Mouse (Mus musculus): ENCODE results near the gene Fstl1. TPM values are rescaled to one million over a fixed set of nuclear protein-coding genes. Genes with fewer than 3 reads are reported as not detected.
A peak's percentile ranks its signal among the peaks of the same experiment; 100 is the strongest.

Gene Fstl1
- polyA plus RNA-seq, 1 experiment from 2014 or later = 271 TPM

DNA sequence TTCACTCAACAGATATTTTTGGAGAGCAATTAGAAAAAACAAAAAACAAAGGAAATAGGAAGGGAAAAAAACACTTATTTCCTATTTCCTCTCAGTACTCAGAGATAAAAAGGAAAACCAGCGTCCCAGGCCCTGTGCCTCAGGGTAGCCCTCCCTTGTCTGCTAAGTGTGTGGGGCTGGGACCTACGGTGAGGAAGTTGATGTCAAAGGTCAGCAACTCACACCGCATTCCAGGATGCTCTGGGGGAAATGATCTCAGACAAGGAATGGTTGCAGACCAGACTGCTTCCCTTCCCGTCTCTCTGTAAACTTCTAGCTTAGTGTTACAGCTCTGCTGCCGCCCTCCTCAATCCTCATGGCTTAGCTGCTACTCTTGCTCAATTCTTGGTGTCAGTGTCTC lies 74.7 kb downstream of the Fstl1 start:
- Histone ChIP-seq H3K36me3 (ENCODE audit: control insufficient read depth, insufficient read depth, low read length) (no peaks in the 10 kb centered on the region), H3K4me3 (ENCODE audit: low read depth, low read length) (no peak overlapping the region), H3K27me3 (ENCODE audit: control insufficient read depth, insufficient read depth, low read length) (no peaks in the 10 kb centered on the region), H3K4me1 (replicated peaks; ENCODE audit: control insufficient read depth, insufficient read depth, low read length) (no peaks in the 10 kb centered on the region), H3K9ac (ENCODE audit: low read depth, low read length) (no peak overlapping the region), H3K4me2 (replicated peaks; ENCODE audit: low read depth, low read length) (no peak overlapping the region), H3K27ac (ENCODE audit: low read depth, low read length) (no peak overlapping the region), H3K9me3 (ENCODE audit: control insufficient read depth, low read length) (no peaks in the 10 kb centered on the region)
- 39% methylated on average over 5 of the region's 5 CpGs for WGBS
- DNase-seq (ENCODE audit: low spot score) (peak; percentile 28), ATAC-seq (ENCODE audit: low FRiP score) (no peak)

DNA sequence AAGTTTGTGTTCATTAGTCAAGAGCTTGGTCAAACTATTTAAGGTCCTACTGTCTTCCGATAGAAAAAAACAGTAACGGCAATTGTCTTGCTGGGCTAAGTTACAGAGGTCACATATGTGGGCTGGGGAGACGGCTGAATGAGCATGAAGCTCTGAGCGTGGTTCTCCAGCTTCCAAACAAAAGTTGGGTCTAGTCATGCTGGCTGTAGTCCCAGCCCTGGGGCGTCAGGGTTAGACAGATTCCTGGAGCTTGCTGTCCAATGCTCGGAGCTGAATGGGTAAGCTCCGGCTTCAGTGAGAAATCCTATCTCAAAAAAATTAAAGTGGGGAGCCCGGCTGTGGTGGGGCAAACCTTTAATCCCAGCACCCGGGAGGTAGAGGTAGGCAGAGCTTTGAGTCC lies 76.6 kb downstream of the Fstl1 start:
- Histone ChIP-seq H3K27me3 (ENCODE audit: control insufficient read depth, insufficient read depth, low read length) (no peaks in the 10 kb centered on the region), H3K9me3 (ENCODE audit: control insufficient read depth, low read length) (no peaks in the 10 kb centered on the region), H3K27ac (ENCODE audit: low read depth, low read length) (no peak overlapping the region), H3K36me3 (ENCODE audit: control insufficient read depth, insufficient read depth, low read length) (no peaks in the 10 kb centered on the region), H3K4me3 (ENCODE audit: low read depth, low read length) (no peak overlapping the region), H3K9ac (ENCODE audit: low read depth, low read length) (no peak overlapping the region), H3K4me1 (replicated peaks; ENCODE audit: control insufficient read depth, insufficient read depth, low read length) (no peaks in the 10 kb centered on the region), H3K4me2 (replicated peaks; ENCODE audit: low read depth, low read length) (no peak overlapping the region)
- WGBS = 69% methylated on average over 9 of the region's 9 CpGs
- DNase-seq (ENCODE audit: low spot score) (no peak), ATAC-seq (ENCODE audit: low FRiP score) (no peak)

DNA sequence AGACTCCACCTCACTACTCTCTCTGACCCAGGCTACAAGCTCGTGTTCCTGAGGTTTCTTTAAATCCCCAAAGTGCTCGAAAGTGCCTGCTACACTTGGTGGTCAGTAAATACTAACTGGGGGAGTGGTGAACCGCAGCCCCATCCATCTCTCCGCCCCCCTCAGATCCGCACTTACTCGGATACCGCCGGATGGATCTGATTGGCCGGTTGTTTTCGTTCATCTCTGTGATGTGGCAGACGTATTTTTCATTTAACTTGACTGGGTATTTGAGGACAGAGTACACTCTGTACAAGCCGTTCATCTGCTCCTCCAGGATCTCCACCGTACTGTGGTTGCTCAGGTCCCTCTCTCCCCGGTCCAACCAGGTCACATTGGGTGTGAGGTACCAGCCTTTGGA lies 77.4 kb downstream of the Fstl1 start:
- ATAC-seq (ENCODE audit: low FRiP score) (no peak), DNase-seq (ENCODE audit: low spot score) (no peak)
- Histone ChIP-seq H3K9me3 (ENCODE audit: control insufficient read depth, low read length) (no peaks in the 10 kb centered on the region), H3K4me2 (replicated peaks; ENCODE audit: low read depth, low read length) (no peak overlapping the region), H3K27me3 (ENCODE audit: control insufficient read depth, insufficient read depth, low read length) (no peaks in the 10 kb centered on the region), H3K4me1 (replicated peaks; ENCODE audit: control insufficient read depth, insufficient read depth, low read length) (no peaks in the 10 kb centered on the region), H3K9ac (ENCODE audit: low read depth, low read length) (no peak overlapping the region), H3K36me3 (ENCODE audit: control insufficient read depth, insufficient read depth, low read length) (no peaks in the 10 kb centered on the region), H3K4me3 (ENCODE audit: low read depth, low read length) (no peak overlapping the region), H3K27ac (ENCODE audit: low read depth, low read length) (no peak overlapping the region)
- 68% methylated on average over 14 of the region's 14 CpGs for WGBS

DNA sequence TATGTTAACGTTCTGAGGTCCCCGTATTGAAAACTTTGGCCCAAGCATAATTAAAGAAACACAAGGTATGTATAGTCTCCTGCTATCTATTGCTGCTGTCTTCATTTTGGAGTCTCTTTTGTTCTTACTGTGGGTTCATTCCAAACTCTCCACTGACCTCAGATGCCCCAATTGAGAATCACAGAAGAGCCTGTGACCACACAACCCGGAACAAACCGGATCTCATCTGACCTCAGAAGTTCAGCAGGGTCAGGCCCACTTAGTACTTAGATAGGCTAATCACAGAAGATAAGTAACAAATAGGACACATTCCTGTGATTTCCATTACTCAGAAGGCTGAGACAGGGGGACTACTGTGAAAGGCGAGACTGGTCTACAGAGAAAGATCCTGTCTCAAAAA lies 77.9 kb downstream of the Fstl1 start:
- no peak overlapping the region for H3K4me3 ChIP-seq (ENCODE audit: low read depth, low read length)
- H3K4me1 ChIP-seq (replicated peaks; ENCODE audit: control insufficient read depth, insufficient read depth, low read length) = no peaks in the 10 kb centered on the region
- no peak overlapping the region for H3K27ac ChIP-seq (ENCODE audit: low read depth, low read length)
- 66% methylated on average over 5 of the region's 5 CpGs for WGBS
- H3K4me2 ChIP-seq (replicated peaks; ENCODE audit: low read depth, low read length) = no peak overlapping the region
- H3K9ac ChIP-seq (ENCODE audit: low read depth, low read length) = no peak overlapping the region
- ATAC-seq (ENCODE audit: low FRiP score) = no peak
- DNase-seq (ENCODE audit: low spot score) = no peak
- H3K36me3 ChIP-seq (ENCODE audit: control insufficient read depth, insufficient read depth, low read length) = no peaks in the 10 kb centered on the region
- no peaks in the 10 kb centered on the region for H3K9me3 ChIP-seq (ENCODE audit: control insufficient read depth, low read length)
- no peaks in the 10 kb centered on the region for H3K27me3 ChIP-seq (ENCODE audit: control insufficient read depth, insufficient read depth, low read length)

DNA sequence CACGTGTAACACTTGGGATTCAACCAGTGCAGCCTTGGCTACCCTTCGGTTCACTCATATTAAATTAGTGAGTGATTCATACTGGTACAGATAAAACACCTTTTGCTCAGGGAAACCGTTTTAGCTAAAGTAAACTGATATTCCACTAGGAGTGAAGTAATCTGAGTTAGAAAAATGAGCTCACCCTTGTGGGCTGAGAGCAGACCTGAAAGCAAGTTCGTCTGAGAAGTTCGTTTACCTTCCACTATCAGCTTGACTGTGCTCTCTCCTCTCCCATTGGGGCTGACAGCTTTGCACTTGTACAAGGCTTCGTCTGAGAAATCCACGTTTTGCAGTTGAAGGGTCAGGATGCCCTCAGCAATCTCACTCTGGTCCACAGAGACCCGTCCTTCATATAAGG lies 78.9 kb downstream of the Fstl1 start:
- Histone ChIP-seq H3K27me3 (ENCODE audit: control insufficient read depth, insufficient read depth, low read length) (no peaks in the 10 kb centered on the region), H3K4me3 (ENCODE audit: low read depth, low read length) (no peak overlapping the region), H3K36me3 (ENCODE audit: control insufficient read depth, insufficient read depth, low read length) (no peaks in the 10 kb centered on the region), H3K9ac (ENCODE audit: low read depth, low read length) (no peak overlapping the region), H3K4me2 (replicated peaks; ENCODE audit: low read depth, low read length) (no peak overlapping the region), H3K9me3 (ENCODE audit: control insufficient read depth, low read length) (no peaks in the 10 kb centered on the region), H3K4me1 (replicated peaks; ENCODE audit: control insufficient read depth, insufficient read depth, low read length) (no peaks in the 10 kb centered on the region), H3K27ac (ENCODE audit: low read depth, low read length) (no peak overlapping the region)
- 75% methylated on average over 8 of the region's 8 CpGs for WGBS
- no peak for DNase-seq (ENCODE audit: low spot score)
- ATAC-seq (ENCODE audit: low FRiP score) = no peak

DNA sequence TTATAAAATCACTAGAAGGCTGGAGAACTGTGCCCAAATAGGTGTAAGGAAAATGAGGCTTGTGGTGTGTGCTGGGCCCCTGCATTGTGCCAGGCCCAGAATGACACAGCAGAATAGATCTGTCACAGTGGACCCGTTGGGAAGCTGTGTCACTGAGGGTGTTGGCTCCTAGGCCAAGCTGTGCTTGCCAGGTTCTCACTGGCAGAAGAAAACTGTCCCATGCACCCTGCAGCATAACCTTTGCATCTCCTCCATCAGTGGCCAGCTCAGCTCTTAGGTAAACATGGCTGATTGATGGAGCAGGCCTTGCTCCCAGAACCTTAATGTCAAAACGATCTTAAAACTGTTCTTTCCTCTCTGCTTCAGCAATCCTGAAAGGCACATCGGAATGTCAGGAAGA lies 79.7 kb downstream of the Fstl1 start:
- H3K4me3 ChIP-seq (ENCODE audit: low read depth, low read length) = no peak overlapping the region
- H3K4me1 ChIP-seq (replicated peaks; ENCODE audit: control insufficient read depth, insufficient read depth, low read length) = no peaks in the 10 kb centered on the region
- no peaks in the 10 kb centered on the region for H3K36me3 ChIP-seq (ENCODE audit: control insufficient read depth, insufficient read depth, low read length)
- H3K9me3 ChIP-seq (ENCODE audit: control insufficient read depth, low read length) = no peaks in the 10 kb centered on the region
- DNase-seq (ENCODE audit: low spot score) (no peak), ATAC-seq (ENCODE audit: low FRiP score) (no peak)
- H3K27me3 ChIP-seq (ENCODE audit: control insufficient read depth, insufficient read depth, low read length) = no peaks in the 10 kb centered on the region
- H3K27ac ChIP-seq (ENCODE audit: low read depth, low read length) = no peak overlapping the region
- WGBS = 67% methylated on average over 3 of the region's 3 CpGs
- H3K4me2 ChIP-seq (replicated peaks; ENCODE audit: low read depth, low read length) = no peak overlapping the region
- H3K9ac ChIP-seq (ENCODE audit: low read depth, low read length) = no peak overlapping the region

DNA sequence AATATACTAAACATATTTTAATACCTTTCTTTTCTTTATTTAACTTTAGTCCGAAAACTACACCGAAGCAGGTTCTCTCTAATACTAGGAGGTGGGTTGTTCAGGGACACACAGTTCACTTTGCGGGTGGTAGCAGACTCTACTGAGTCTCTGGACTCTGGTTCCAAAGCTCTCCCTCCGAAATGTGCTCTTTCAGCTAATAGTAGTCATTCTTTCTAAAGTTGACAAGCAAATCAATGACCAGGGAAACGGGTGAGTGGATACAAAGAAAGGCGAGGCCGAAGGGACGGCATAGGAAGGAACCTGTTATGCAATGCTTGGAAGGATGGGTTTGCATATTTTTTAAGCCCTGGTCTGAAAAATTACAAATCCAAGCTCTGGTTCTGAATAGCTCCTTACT lies 80.8 kb downstream of the Fstl1 start:
- WGBS = 48% methylated on average over 8 of the region's 8 CpGs
- ATAC-seq (ENCODE audit: low FRiP score) = no peak
- Histone ChIP-seq H3K4me3 (ENCODE audit: low read depth, low read length) (no peak overlapping the region), H3K9ac (ENCODE audit: low read depth, low read length) (no peak overlapping the region), H3K36me3 (ENCODE audit: control insufficient read depth, insufficient read depth, low read length) (no peaks in the 10 kb centered on the region), H3K4me1 (replicated peaks; ENCODE audit: control insufficient read depth, insufficient read depth, low read length) (no peaks in the 10 kb centered on the region), H3K27me3 (ENCODE audit: control insufficient read depth, insufficient read depth, low read length) (no peaks in the 10 kb centered on the region), H3K9me3 (ENCODE audit: control insufficient read depth, low read length) (no peaks in the 10 kb centered on the region), H3K4me2 (replicated peaks; ENCODE audit: low read depth, low read length) (no peak overlapping the region), H3K27ac (ENCODE audit: low read depth, low read length) (no peak overlapping the region)
- DNase-seq (ENCODE audit: low spot score) = no peak

DNA sequence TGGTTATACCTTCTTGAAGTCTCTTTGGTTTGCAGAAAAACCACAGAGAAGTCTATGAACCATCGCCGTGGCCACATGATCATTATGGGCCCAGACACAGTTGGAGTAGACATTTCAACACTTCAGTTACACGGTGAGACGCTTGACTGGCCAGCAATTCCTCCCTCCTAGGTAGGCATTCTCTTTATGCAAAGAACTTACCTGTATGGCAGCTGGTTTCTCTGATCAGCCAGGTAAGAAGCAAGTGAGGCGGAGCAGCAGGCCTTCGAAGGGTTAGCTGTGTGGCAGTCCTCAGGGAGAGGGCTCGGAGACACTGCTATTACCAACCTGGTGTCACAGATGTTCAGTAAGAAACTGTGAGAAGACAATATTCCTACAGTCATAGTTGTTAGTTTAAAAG lies 83.5 kb downstream of the Fstl1 start:
- WGBS = 81% methylated on average over 7 of the region's 7 CpGs
- H3K27ac ChIP-seq (ENCODE audit: low read depth, low read length) = no peak overlapping the region
- no peaks in the 10 kb centered on the region for H3K27me3 ChIP-seq (ENCODE audit: control insufficient read depth, insufficient read depth, low read length)
- H3K9me3 ChIP-seq (ENCODE audit: control insufficient read depth, low read length) = no peaks in the 10 kb centered on the region
- no peak overlapping the region for H3K4me3 ChIP-seq (ENCODE audit: low read depth, low read length)
- no peak for ATAC-seq (ENCODE audit: low FRiP score)
- DNase-seq (ENCODE audit: low spot score) = no peak
- H3K9ac ChIP-seq (ENCODE audit: low read depth, low read length) = no peak overlapping the region
- H3K4me1 ChIP-seq (replicated peaks; ENCODE audit: control insufficient read depth, insufficient read depth, low read length) = no peaks in the 10 kb centered on the region
- H3K36me3 ChIP-seq (ENCODE audit: control insufficient read depth, insufficient read depth, low read length) = no peaks in the 10 kb centered on the region
- no peak overlapping the region for H3K4me2 ChIP-seq (replicated peaks; ENCODE audit: low read depth, low read length)

DNA sequence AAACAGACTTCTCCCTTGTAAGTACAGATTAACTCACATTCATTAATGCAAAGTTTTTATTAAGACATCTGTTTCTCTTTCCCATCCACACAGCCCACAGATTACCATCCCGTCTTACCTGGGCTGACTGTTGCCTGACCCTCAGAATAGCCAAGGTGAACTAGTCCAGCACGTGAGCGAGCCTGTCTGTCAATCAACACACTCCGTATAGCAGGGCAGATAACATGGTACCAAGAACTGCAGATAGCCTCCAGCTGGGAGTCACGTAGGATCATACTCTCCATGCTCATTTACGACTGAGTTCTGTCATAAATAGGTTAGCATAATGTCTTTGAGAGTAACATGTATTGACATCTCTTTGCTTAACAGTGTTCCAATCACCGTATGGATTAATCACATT lies 84.4 kb downstream of the Fstl1 start, which contains the start of gene Gm36028:
TSS of gene Gm36028 (minus strand) at position 118 of the 400 bp plus-strand sequence.
- no peaks in the 10 kb centered on the region for H3K36me3 ChIP-seq (ENCODE audit: control insufficient read depth, insufficient read depth, low read length)
- 87% methylated on average over 7 of the region's 7 CpGs for WGBS
- H3K4me1 ChIP-seq (replicated peaks; ENCODE audit: control insufficient read depth, insufficient read depth, low read length) = no peaks in the 10 kb centered on the region
- H3K9ac ChIP-seq (ENCODE audit: low read depth, low read length) = no peak within 1 kb of the TSS
- no peaks in the 10 kb centered on the region for H3K27me3 ChIP-seq (ENCODE audit: control insufficient read depth, insufficient read depth, low read length)
- no peak within 1 kb of the TSS for H3K4me2 ChIP-seq (replicated peaks; ENCODE audit: low read depth, low read length)
- no peaks in the 10 kb centered on the region for H3K9me3 ChIP-seq (ENCODE audit: control insufficient read depth, low read length)
- H3K27ac ChIP-seq (ENCODE audit: low read depth, low read length) = no peak within 1 kb of the TSS
- no peak for DNase-seq (ENCODE audit: low spot score)
- H3K4me3 ChIP-seq (ENCODE audit: low read depth, low read length) = no peak within 1 kb of the TSS
- ATAC-seq (ENCODE audit: low FRiP score) = no peak
